Mouse (Mus musculus) brown adipose tissue, adult 24 weeks (tissue): ENCODE measurements around the gene Ahdc1. TPM values are rescaled to one million over a fixed set of nuclear protein-coding genes. Genes with fewer than 3 reads are reported as not detected.

ENCODE experiments used
- polyA plus RNA-seq: library from polyadenylated mRNA; stranded (reverse); fragments of >200 nt; gene quantifications from 2 replicates; pipeline ENCODE4 v1.2.4, GENCODE M21; 2012; ENCODE audit not compliant: missing spikeins, insufficient read depth, insufficient read length

Ahdc1 gene
- polyA plus RNA-seq, 1 experiment = 26.1 TPM

Other genes starting within 250 kb of the Ahdc1 start
- 3.5 and 6.6 TPM in 2 replicates for gene Rpa2, start 242.9 kb upstream of the Ahdc1 start, polyA plus RNA-seq
- 2.8 and 3.4 TPM in 2 replicates for gene Themis2, start 214.9 kb upstream of the Ahdc1 start, polyA plus RNA-seq
- gene Ppp1r8, start 168.1 kb upstream of the Ahdc1 start, polyA plus RNA-seq = 17.3 and 20.4 TPM in 2 replicates
- 53.6 and 63.8 TPM in 2 replicates for gene Stx12, start 126.8 kb upstream of the Ahdc1 start, polyA plus RNA-seq
- 15.7 and 17.8 TPM in 2 replicates for gene Fam76a, start 88.7 kb upstream of the Ahdc1 start, polyA plus RNA-seq
- 0.55 TPM in 1 of 2 replicates, not detected in the other for gene Fgr, start 37.2 kb upstream of the Ahdc1 start, polyA plus RNA-seq
- gene Wasf2, start 119.2 kb downstream of the Ahdc1 start, polyA plus RNA-seq = 39.6 and 39.8 TPM in 2 replicates
- 3.3 and 4.1 TPM in 2 replicates for gene Cd164l2, start 200.9 kb downstream of the Ahdc1 start, polyA plus RNA-seq
- not detected in 2 replicates for gene Gpr3, start 201.3 kb downstream of the Ahdc1 start, polyA plus RNA-seq
- 8.1 and 8.3 TPM in 2 replicates for gene Map3k6, start 229.6 kb downstream of the Ahdc1 start, polyA plus RNA-seq